Mouse (Mus musculus) hindbrain, embryonic 15.5 days (tissue): ENCODE measurements around the gene Cbfb. TPM values are rescaled to one million over a fixed set of nuclear protein-coding genes. Genes with fewer than 3 reads are reported as not detected.
A peak's percentile ranks its signal among the peaks of the same experiment; 100 is the strongest.

Experiments used
- ATAC-seq: fragments of 200-750 bp; cut with Nextera tagmentation; 2 replicates; pipeline ENCODE4 v1.8.0; 2017; ENCODE audit warnings: low read depth, moderate number of reproducible peaks, moderate TSS enrichment; ENCODE audit not compliant: low FRiP score
- H3K27ac ChIP-seq: fragments of 300-500 bp; sonication (generic); replicated peaks from 2 replicates; pipeline ENCODE4 v1.5.1; 2015; ENCODE audit warnings: mild to moderate bottlenecking, inconsistent platforms
- H3K27me3 ChIP-seq: fragments of 300-500 bp; sonication (generic); 2 replicates; pipeline ENCODE4 v1.6.1; 2015; ENCODE audit warnings: control low read depth, inconsistent platforms
- H3K36me3 ChIP-seq: fragments of 300-500 bp; sonication (generic); 2 replicates; pipeline ENCODE4 v1.6.1; 2015; ENCODE audit warnings: control low read depth, inconsistent platforms
- H3K4me1 ChIP-seq: fragments of 300-500 bp; sonication (generic); replicated peaks from 2 replicates; pipeline ENCODE4 v1.6.1; 2015; ENCODE audit warnings: control low read depth, inconsistent platforms
- H3K4me2 ChIP-seq: fragments of 300-500 bp; sonication (generic); 2 replicates; pipeline ENCODE4 v1.6.1; 2015; ENCODE audit warnings: moderate library complexity, mild to moderate bottlenecking, inconsistent platforms
- H3K4me3 ChIP-seq: fragments of 300-500 bp; sonication (generic); 2 replicates; pipeline ENCODE4 v1.5.1; 2015; ENCODE audit warnings: mild to moderate bottlenecking, inconsistent platforms
- H3K9ac ChIP-seq: fragments of 300-500 bp; sonication (generic); 2 replicates; pipeline ENCODE4 v1.6.1; 2015; ENCODE audit warnings: inconsistent platforms
- H3K9me3 ChIP-seq: fragments of 300-500 bp; sonication (generic); 2 replicates; pipeline ENCODE4 v1.6.1; 2016; ENCODE audit warnings: control low read depth, inconsistent platforms
- WGBS: fragments of 180-500 bp; shearing (Covaris S2); methylation state at CpG from one replicate; pipeline ENCODE4 v1.1.7; 2015; 5-methylcytosine and 5-hydroxymethylcytosine counted together
- polyA plus RNA-seq: library from polyadenylated mRNA; unstranded; fragments of >200 nt; fragmentation: Nextera tagmentation; extraction: Ambion mirVana; gene quantifications from 2 replicates; pipeline ENCODE4 v1.2.1, GENCODE M21; 2015

Gene Cbfb
- 28.8 and 29.0 TPM in 2 replicates for polyA plus RNA-seq

DNA sequence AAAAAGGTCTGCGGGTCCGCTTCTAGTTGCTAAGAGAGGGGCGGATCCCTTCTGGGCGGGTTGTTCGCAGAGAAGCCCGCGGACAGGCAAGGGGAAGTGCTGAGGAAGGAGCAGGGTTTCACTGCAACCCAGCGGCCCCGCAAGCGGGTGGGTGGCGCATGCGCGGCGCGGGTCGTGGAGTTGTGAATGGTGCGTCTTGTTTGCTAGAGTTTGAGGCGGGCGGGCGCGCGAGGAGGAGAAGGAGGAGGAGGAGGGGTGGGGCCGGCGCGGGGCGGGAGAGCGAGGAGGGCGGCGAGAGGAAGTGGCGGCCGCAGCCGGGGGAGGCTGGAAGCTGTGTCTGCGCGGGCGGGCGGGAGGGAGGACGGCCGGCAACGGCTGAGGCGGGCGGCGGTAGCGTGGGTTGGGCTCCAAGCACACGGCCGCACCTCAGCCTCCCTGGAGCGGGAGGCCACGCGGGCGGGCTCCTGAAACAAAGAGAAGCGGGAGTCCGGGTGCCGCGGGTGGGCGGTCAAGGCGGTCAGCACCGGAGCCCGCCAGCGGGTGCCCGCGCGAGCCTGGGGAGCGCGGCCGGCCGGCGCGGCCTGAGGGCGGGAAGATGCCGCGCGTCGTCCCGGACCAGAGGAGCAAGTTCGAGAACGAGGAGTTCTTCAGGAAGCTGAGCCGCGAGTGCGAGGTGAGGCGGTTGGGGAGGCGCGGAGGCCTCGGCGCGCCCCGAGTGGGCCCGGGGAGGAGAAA lies at the start of gene Cbfb:
Cbfb (plus strand) TSS at position 294 of the 735 bp plus-strand sequence.
- H3K9me3 ChIP-seq, result no peaks in the 10 kb centered on the region
- peak within 1 kb of the TSS; percentile 85 for H3K27ac ChIP-seq
- peak within 1 kb of the TSS; percentile 68 for H3K4me2 ChIP-seq
- peak; percentile 95 for ATAC-seq
- H3K27me3 ChIP-seq, result no peaks in the 10 kb centered on the region
- H3K36me3 ChIP-seq, result no peaks in the 10 kb centered on the region
- peak within 1 kb of the TSS; percentile 73 for H3K4me3 ChIP-seq
- peaks cover 21% of the 10 kb centered on the region for H3K4me1 ChIP-seq
- WGBS, result under 1% methylated on average over 55 of the region's 86 CpGs
- peak within 1 kb of the TSS; percentile 67 for H3K9ac ChIP-seq

DNA sequence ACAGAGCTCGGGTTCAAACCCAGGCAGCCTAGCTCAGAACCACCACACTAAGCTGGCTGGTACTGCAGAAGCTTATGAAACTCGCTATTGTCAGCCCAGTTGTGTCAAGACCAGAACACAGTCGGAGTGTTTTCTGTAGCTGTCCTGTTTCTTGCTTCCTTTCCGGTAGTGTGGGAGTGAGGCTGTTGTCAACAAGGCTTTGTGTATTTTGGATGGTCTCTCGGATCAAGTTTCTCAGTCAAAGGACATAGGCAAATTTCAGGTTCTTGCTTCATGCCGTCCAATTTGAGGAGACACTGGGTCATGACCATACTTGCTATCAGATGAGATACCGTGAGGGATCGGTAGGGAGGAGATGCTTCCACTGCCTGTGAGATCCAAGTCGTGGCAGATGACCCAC lies 40.6 kb upstream of the Cbfb start:
- no peak overlapping the region for H3K4me3 ChIP-seq
- H3K27ac ChIP-seq, result no peak overlapping the region
- no peaks in the 10 kb centered on the region for H3K27me3 ChIP-seq
- H3K4me1 ChIP-seq, result no peaks in the 10 kb centered on the region
- H3K9me3 ChIP-seq, result no peaks in the 10 kb centered on the region
- WGBS, result 86% methylated on average over 9 of the region's 9 CpGs
- H3K4me2 ChIP-seq, result no peak overlapping the region
- H3K36me3 ChIP-seq, result no peaks in the 10 kb centered on the region
- ATAC-seq, result no peak
- no peak overlapping the region for H3K9ac ChIP-seq

DNA sequence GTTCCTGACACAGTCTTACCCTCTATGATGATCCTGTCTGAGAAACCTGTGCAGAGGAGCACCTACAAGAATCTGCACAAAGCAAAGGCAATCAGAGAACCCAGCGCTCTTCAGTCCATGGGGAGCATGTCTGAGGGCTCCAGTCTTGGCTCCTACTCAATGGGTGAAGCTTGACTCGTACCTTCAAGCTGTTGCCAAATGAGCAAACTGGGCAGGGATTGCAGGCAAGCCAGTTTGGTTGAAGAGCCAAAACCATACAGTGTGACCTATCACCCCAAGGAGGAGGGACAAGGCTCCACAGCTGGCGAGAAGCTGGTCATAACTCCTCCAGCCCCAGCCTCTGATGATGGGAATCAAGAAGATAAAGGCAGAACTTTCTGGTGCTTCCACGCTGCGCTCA lies 39.0 kb upstream of the Cbfb start, which contains the start of gene Ces4a:
Ces4a (plus strand) TSS at position 292 of the 400 bp plus-strand sequence.
- H3K27ac ChIP-seq, result no peak within 1 kb of the TSS
- ATAC-seq, result no peak
- no peak within 1 kb of the TSS for H3K4me3 ChIP-seq
- H3K9me3 ChIP-seq, result no peaks in the 10 kb centered on the region
- no peak within 1 kb of the TSS for H3K9ac ChIP-seq
- no peaks in the 10 kb centered on the region for H3K27me3 ChIP-seq
- H3K36me3 ChIP-seq, result no peaks in the 10 kb centered on the region
- no peak within 1 kb of the TSS for H3K4me2 ChIP-seq
- WGBS, result 91% methylated on average over 5 of the region's 5 CpGs
- H3K4me1 ChIP-seq, result no peaks in the 10 kb centered on the region

DNA sequence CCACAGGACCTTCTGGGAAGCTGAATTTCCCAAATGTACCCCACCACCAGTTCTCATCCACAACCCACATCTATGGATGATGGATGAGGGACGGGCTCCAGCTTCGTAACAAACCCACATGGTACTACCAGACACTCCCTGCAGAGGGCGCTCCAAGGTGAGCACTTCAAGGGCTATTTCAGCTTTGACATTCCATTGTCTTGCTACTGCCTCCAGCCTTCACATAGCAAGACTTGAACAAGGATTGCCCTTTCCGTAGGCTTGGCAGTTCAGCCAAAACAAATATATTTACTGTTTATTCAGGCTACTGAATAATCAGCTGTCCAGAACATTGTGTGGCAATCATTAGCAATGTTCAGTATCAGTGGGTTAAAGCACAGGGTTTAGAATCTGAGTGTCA lies 32.1 kb upstream of the Cbfb start:
- Histone ChIP-seq H3K4me2 (no peak overlapping the region), H3K27me3 (0 out of 2 replicates have a peak, but pooled peaks cover 4% of the 10 kb centered on the region), H3K9me3 (no peaks in the 10 kb centered on the region), H3K36me3 (no peaks in the 10 kb centered on the region), H3K4me3 (no peak overlapping the region), H3K27ac (no peak overlapping the region), H3K4me1 (no peaks in the 10 kb centered on the region), H3K9ac (no peak overlapping the region)
- WGBS, result 29% methylated on average over 4 of the region's 4 CpGs
- no peak for ATAC-seq

DNA sequence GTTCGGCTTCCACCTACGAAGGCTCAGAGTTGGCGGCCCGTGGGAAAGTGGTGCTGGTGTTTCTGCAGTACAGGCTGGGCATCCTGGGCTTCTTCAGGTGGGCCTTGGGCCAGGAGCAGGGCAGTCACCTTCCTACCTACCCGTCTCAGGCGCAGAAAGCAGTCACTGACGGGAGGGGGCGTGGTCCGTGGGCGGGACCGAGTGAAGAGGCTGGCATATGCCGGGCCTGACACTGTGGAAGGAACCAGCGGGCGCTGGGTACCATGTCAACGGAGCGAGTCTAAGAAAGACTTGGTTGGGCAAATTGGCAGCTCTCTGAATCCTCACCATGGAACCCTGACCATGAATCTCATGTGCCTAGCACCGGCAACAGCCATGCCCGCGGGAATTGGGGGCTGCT lies 28.1 kb upstream of the Cbfb start:
- H3K4me1 ChIP-seq, result no peaks in the 10 kb centered on the region
- no peak overlapping the region for H3K27ac ChIP-seq
- 38% methylated on average over 19 of the region's 19 CpGs for WGBS
- H3K27me3 ChIP-seq, result 0 out of 2 replicates have a peak, but pooled peaks cover 4% of the 10 kb centered on the region
- ATAC-seq, result no peak
- H3K36me3 ChIP-seq, result no peaks in the 10 kb centered on the region
- no peaks in the 10 kb centered on the region for H3K9me3 ChIP-seq
- H3K9ac ChIP-seq, result no peak overlapping the region
- H3K4me2 ChIP-seq, result peak overlapping the region; percentile 18; the same call in 1 of the 2 replicates
- no peak overlapping the region for H3K4me3 ChIP-seq

DNA sequence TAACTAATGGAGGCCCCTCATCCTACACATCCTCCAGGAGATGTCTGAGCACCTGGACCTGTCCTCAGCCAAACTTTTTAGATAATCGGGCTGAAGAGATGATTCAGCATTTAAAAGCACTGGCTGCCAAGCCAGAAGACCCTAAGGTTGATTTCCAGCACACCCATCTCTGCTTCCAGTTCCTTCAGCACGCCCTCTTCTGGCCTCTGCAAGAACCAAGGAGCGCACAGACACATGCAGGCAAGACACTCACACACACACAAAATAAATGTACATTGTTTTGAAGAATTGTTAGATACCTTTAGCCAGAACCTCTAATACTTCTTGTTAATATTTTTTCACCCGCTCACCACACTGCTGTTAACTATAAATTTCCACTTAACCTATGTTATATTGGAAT lies 18.8 kb upstream of the Cbfb start:
- ATAC-seq, result no peak
- H3K4me1 ChIP-seq, result peaks cover 15% of the 10 kb centered on the region

DNA sequence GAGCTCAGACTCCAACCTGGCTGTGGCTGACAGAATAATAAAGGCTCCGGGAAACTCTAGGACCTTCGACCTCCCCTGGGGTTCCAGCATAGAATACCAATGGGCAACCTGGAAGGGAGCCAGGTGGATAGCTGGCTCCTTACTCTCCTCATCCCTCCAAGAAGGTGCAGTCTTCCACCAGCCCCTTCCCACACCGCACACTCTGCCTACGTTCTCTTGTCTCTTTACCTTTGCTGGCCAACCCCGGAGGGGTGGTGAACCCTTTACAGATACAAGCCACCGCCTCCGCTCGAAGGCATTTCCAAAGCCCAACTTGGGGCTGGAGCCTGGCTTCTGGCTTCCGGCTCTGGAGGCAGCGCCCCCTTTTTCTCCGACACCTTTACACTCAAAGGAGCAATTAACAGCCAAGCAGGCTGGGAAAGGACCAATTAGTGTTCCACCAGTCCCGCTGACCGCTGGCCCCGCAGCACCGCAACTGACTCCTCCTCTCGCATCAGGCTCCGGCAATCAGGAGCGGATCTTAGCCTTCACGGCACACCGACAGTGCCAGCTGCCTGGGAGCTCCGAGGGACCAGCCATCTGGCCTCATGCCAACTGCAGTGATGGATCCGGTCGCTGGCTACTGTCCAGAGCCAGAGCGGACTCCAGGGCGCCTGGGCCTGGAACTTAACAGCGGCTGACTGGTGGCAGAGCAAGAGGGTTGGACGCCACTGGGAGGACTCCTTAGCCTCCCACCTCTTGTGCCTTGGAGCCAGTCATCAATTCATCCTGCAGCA lies 17.7 kb upstream of the Cbfb start:
- H3K36me3 ChIP-seq, result no peaks in the 10 kb centered on the region
- H3K4me3 ChIP-seq, result peak overlapping the region; percentile 34
- peak; percentile 91 for ATAC-seq
- no peaks in the 10 kb centered on the region for H3K9me3 ChIP-seq
- H3K4me1 ChIP-seq, result peaks cover 15% of the 10 kb centered on the region
- H3K9ac ChIP-seq, result peak overlapping the region; percentile 14
- peak overlapping the region; percentile 75 for H3K27ac ChIP-seq
- under 1% methylated on average over 27 of the region's 27 CpGs for WGBS
- H3K4me2 ChIP-seq, result peak overlapping the region; percentile 68
- peaks cover 6% of the 10 kb centered on the region; the same call in 1 of the 2 replicates for H3K27me3 ChIP-seq

More for the DNA sequence above, 18.8 kb upstream of the Cbfb start:
- Histone ChIP-seq H3K36me3 (no peaks in the 10 kb centered on the region), H3K9me3 (no peaks in the 10 kb centered on the region), H3K27me3 (peaks cover 6% of the 10 kb centered on the region; the same call in 1 of the 2 replicates), H3K9ac (no peak overlapping the region), H3K4me3 (no peak overlapping the region), H3K4me2 (no peak overlapping the region), H3K27ac (no peak overlapping the region)
- 73% methylated on average over 4 of the region's 4 CpGs for WGBS

DNA sequence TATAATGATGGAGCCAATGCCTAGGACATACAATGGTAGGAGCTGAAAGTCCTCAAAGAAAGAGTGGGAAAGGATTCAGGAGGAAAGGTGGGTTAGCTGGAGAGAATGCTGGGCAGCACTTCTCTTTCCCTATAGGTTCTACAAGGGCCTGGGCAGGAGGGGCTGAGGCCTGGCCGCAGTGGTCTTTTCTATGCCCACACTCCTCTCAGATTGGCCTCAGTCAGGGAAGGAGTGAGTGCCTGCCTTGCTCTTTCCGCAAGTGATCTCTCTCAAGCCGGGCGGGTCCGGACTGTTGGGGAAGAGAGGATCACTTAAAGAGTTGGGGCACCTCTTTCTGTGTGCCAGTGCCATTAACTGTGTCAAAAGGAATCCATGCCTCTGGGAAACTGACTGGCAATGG lies 16.2 kb upstream of the Cbfb start:
- H3K9me3 ChIP-seq, result no peaks in the 10 kb centered on the region

DNA sequence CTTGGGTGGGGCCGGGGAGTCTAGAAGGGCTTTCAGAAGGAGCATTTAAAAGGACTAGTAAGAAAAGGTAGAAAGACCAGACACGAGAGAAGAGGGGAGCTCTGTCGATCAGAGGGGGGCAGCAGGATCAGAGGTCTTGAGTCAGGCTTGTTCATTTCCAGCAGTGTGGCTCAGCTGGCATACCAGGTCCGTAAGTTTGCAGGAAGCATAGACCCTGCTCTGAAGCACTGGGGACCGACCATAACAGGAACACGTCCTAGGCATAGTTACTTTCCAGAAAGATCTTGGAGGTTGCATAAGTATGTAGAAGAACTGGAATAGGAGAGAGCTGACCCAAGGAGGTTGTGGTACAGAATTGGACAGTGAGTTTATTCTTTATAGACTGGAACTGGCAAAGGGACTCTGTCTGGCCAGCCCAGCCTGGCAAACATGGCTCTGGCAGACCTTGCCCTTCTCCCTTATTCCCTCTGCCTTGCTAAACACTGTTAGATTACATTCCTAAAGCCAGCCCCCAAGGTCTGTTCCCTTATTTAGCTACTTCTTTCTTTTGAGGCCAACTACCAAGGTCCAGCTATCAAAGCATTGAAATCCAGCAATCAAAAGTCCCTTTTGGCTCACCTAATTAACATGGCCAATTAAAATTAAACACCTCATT lies 15.3 kb upstream of the Cbfb start:
- Histone ChIP-seq H3K4me3 (no peak overlapping the region), H3K4me2 (no peak overlapping the region), H3K27me3 (peaks cover 6% of the 10 kb centered on the region; the same call in 1 of the 2 replicates), H3K27ac (no peak overlapping the region), H3K36me3 (no peaks in the 10 kb centered on the region), H3K4me1 (peaks cover 15% of the 10 kb centered on the region), H3K9me3 (no peaks in the 10 kb centered on the region), H3K9ac (no peak overlapping the region)
- no peak for ATAC-seq
- WGBS, result 85% methylated on average over 6 of the region's 6 CpGs

More for the DNA sequence above, 16.2 kb upstream of the Cbfb start:
- H3K36me3 ChIP-seq, result no peaks in the 10 kb centered on the region
- H3K4me1 ChIP-seq, result peaks cover 15% of the 10 kb centered on the region
- H3K4me3 ChIP-seq, result no peak overlapping the region
- no peak overlapping the region for H3K27ac ChIP-seq
- H3K4me2 ChIP-seq, result no peak overlapping the region
- WGBS, result 95% methylated on average over 5 of the region's 5 CpGs
- no peak overlapping the region for H3K9ac ChIP-seq
- peaks cover 6% of the 10 kb centered on the region; the same call in 1 of the 2 replicates for H3K27me3 ChIP-seq
- no peak for ATAC-seq

DNA sequence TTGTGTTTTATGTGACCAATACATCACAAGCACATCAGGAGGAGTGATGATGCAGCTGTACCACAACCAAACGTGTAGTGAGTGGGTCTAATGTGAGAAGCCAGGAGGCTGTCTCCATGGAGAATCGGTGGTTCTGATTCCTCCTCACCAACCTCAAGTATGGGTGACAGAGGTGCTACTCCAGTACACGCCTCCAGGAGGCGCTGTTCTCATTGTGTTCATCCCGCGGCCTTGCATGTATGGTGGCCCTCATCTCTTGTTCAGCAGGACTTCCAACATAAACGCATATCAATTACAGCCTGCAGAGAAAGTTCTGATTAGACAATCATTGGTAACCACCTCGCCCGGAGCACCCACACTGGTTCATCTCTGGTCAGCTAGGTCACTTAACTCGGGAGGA lies 12.9 kb upstream of the Cbfb start:
- Histone ChIP-seq H3K9ac (no peak overlapping the region), H3K4me2 (no peak overlapping the region), H3K27ac (no peak overlapping the region), H3K36me3 (no peaks in the 10 kb centered on the region), H3K4me1 (peaks cover 10% of the 10 kb centered on the region), H3K27me3 (peaks cover 6% of the 10 kb centered on the region; the same call in 1 of the 2 replicates), H3K4me3 (no peak overlapping the region), H3K9me3 (no peaks in the 10 kb centered on the region)
- WGBS, result 57% methylated on average over 10 of the region's 10 CpGs
- ATAC-seq, result no peak

DNA sequence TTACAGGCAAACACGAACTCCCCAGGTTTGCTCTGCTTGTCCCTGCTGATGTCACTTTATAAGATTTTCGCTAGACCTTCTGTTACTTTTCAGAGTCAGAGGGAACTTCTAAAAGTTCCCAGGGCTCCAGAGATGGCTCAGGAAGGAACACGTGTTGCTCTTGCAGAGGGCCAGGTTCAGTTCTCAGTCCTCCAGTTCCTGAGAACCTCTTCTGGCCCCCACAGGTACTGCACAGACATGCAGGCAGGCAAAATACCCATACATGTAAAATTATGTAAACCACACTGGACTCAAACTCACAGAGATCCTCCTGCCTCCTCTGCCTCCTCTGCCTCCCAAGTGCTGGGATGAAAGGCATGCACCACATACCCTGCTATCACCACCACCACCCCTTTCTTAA lies 12.4 kb upstream of the Cbfb start:
- 83% methylated on average over 3 of the region's 3 CpGs for WGBS
- H3K4me3 ChIP-seq, result no peak overlapping the region
- peaks cover 6% of the 10 kb centered on the region; the same call in 1 of the 2 replicates for H3K27me3 ChIP-seq
- no peak overlapping the region for H3K27ac ChIP-seq
- peaks cover 4% of the 10 kb centered on the region for H3K4me1 ChIP-seq
- no peak for ATAC-seq
- H3K36me3 ChIP-seq, result no peaks in the 10 kb centered on the region
- no peak overlapping the region for H3K4me2 ChIP-seq
- no peak overlapping the region for H3K9ac ChIP-seq
- H3K9me3 ChIP-seq, result no peaks in the 10 kb centered on the region
